Comparison of ENCODE assay signal across 8 mouse cellular contexts in the genomic region with DNA sequence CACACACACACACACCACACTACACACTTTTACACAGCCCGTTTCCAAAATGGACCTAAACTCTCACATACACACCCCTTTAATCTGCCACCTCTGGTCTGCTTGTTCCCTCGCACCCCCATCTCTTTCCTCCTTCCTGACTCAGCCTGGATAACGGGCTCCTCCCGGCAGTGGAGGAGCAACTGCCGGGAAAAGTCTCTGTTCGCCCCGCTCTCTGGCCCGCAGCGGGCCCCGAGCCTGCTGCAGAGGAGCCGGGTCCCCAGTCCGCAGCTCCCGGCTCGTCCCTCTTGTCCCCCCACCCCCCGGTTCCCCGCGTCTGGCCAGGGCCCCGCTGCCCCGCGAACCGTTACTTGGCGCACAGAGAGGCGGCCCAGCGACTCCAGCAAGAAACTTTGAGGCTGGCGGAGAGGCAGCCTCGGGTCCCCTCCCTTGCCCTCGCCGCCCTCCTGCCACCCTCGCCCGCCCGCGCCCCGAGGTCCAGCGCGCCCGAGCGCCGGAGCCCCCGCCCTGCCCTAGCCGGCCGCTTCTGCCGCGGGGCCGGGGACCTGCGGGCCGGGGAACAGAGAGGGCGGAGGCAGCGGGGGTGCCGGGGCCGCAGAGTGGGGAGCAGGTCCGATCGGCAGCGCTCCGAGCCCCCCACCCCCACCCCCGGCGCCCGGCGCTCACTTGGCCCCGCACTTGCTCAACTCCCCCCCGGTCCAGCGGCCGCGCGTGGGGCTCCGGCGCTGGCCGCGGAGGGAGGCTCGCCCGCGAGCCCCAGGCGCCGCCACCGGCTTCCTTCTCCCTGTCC. TPM values are rescaled to one million over a fixed set of nuclear protein-coding genes. Genes with fewer than 3 reads are reported as not detected.
DNase-seq lines count a peak whose midpoint lies in the region; ATAC-seq and TF ChIP-seq lines count a peak whose summit lies in the region.

No protein-coding gene starts in this region.

- peak overlapping the region; percentile 77 for H3K4me2 ChIP-seq in intestine, postnatal 0 days (replicated peaks; ENCODE audit: low read depth)
- peak overlapping the region; percentile 80 for H3K4me2 ChIP-seq in midbrain, embryonic 14.5 days (ENCODE audit: low read length)

- H3K4me1 ChIP-seq in intestine, postnatal 0 days (replicated peaks; ENCODE audit: control insufficient read depth, insufficient read depth, low read length) = no peaks in the 10 kb centered on the region
- H3K4me1 ChIP-seq in midbrain, embryonic 14.5 days (ENCODE audit: control insufficient read depth, insufficient read depth, low read length) = peaks cover 43% of the 10 kb centered on the region

- H3K9ac ChIP-seq in intestine, postnatal 0 days (ENCODE audit: low read depth, low read length) = peak overlapping the region; percentile 74
- H3K9ac ChIP-seq in midbrain, embryonic 14.5 days (replicated peaks; ENCODE audit: low read length) = peak overlapping the region; percentile 93

- 0 out of 2 replicates have a peak, but pooled peaks have one; percentile 3 for ATAC-seq in intestine, postnatal 0 days
- peak; percentile 22; the same call in 1 of the 2 replicates for ATAC-seq in midbrain, embryonic 14.5 days (ENCODE audit: low FRiP score, low TSS enrichment)

- under 1% methylated on average over 57 of the region's 74 CpGs for WGBS in intestine, postnatal 0 days
- under 1% methylated on average over 67 of the region's 74 CpGs for WGBS in midbrain, embryonic 14.5 days

- no peaks in the 10 kb centered on the region for H3K36me3 ChIP-seq in intestine, postnatal 0 days (ENCODE audit: control insufficient read depth, insufficient read depth)
- H3K36me3 ChIP-seq in midbrain, embryonic 14.5 days (ENCODE audit: control insufficient read depth, insufficient read depth, low read length) = no peaks in the 10 kb centered on the region

- DNase-seq in left cerebral cortex, adult 2 months (ENCODE audit: extremely low spot score in 1 of 2, low spot score in 2 of 2) = no peak
- DNase-seq in left cerebral cortex, adult 11 months (ENCODE audit: low spot score) = no peak
- peak; percentile 57 for DNase-seq in adrenal gland, postnatal 10 days
- DNase-seq in gastrocnemius, postnatal 10 days = peak; percentile 61
- DNase-seq in midbrain, embryonic 14.5 days = peak; percentile 73
- DNase-seq in thymus, postnatal 14 days = peak; percentile 25
- DNase-seq in urinary bladder, adult 18-20 months (ENCODE audit: low spot score in 2 of 2) = no peak

- H3K9me3 ChIP-seq in intestine, postnatal 0 days (ENCODE audit: control insufficient read depth) = no peaks in the 10 kb centered on the region
- H3K9me3 ChIP-seq in midbrain, embryonic 14.5 days (ENCODE audit: control insufficient read depth, low read length) = no peaks in the 10 kb centered on the region

- intact Hi-C loops in left cerebral cortex, adult 2 months (cut with DNase I) = loop anchor here (2.0 to 10.0 kb wide), 5 partner anchors 55 to 1125 kb away; partner anchors contain the start of gene Gtdc1

- peaks cover 56% of the 10 kb centered on the region for H3K27me3 ChIP-seq in intestine, postnatal 0 days (replicated peaks; ENCODE audit: control insufficient read depth, insufficient read depth, low read length)
- no peaks in the 10 kb centered on the region for H3K27me3 ChIP-seq in midbrain, embryonic 14.5 days (ENCODE audit: control insufficient read depth, insufficient read depth, low read length)

- no peak for TF ChIP-seq CTCF in left cerebral cortex, adult 2 months (IDR thresholded peaks at IDR 0.05)
- no peak for TF ChIP-seq CTCF in intestine, postnatal 0 days (IDR thresholded peaks at IDR 0.05; ENCODE audit: low read depth)

- H3K4me3 ChIP-seq in left cerebral cortex, adult 2 months = peak overlapping the region; percentile 84
- peak overlapping the region; percentile 61 for H3K4me3 ChIP-seq in intestine, postnatal 0 days (ENCODE audit: low read depth, low read length)
- peak overlapping the region; percentile 80 for H3K4me3 ChIP-seq in midbrain, embryonic 14.5 days (replicated peaks; ENCODE audit: low read depth, low read length)

- H3K27ac ChIP-seq in left cerebral cortex, adult 2 months = peak overlapping the region; percentile 99
- H3K27ac ChIP-seq in intestine, postnatal 0 days (ENCODE audit: low read depth, low read length) = peak overlapping the region; percentile 75
- H3K27ac ChIP-seq in midbrain, embryonic 14.5 days (replicated peaks; ENCODE audit: low read depth, low read length) = peak overlapping the region; percentile 97

RNA-seq across cellular contexts. Expression of gene Zeb2, which starts 7.8 kb away (rescaled TPM):
- 100 to 1,000 TPM; 156 to 181 TPM for total RNA-seq in left cerebral cortex, adult 2 months (2021)
- total RNA-seq in adrenal gland, postnatal 10 days (2021) = 100 to 1,000 TPM; 129 to 138 TPM
- 100 to 1,000 TPM in 1 of 2 experiments, 10 to 100 TPM in 1; 72.6 to 114 TPM for total RNA-seq in gastrocnemius, postnatal 10 days (2021)
- polyA plus RNA-seq in intestine, postnatal 0 days (2015; fragmentation: Nextera tagmentation; extraction: Ambion mirVana) = 13.1 and 14.2 TPM in 2 replicates
- 25.5 and 32.3 TPM in 2 replicates for polyA plus RNA-seq in midbrain, embryonic 14.5 days (2014; fragmentation: Nextera tagmentation; extraction: Ambion mirVana)

Comparison
In these comparisons a context has a peak if more than half of its experiments do, and no peak if none do; other contexts are left out.
1. DNase-seq: peak in adrenal gland, postnatal 10 days (single experiment), gastrocnemius, postnatal 10 days (single experiment), midbrain, embryonic 14.5 days (single experiment) and thymus, postnatal 14 days (single experiment); none in left cerebral cortex, adult 2 months (0 of 2), left cerebral cortex, adult 11 months (single experiment) and urinary bladder, adult 18-20 months (0 of 2).
2. Peak in every context shown above with its lines, with median percentiles within 50 percentile points of each other: H3K27ac ChIP-seq and H3K4me3 ChIP-seq.